Mouse (Mus musculus) heart, postnatal 10 days (tissue): Measurements from ENCODE around the gene Tmem38b. TPM values are rescaled to one million over a fixed set of nuclear protein-coding genes. Genes with fewer than 3 reads are reported as not detected.

Experiments
- DNase-seq, 2 experiments: peaks; one replicate each; pipeline ENCODE4 v3.0.0; 2021
- intact Hi-C: fragments of 180-260 bp; cut with DNase I; formaldehyde crosslinking; loops from one replicate; pipeline ENCODE4 v1.15.1; 2025
- total RNA-seq, 2 experiments: library from RNA; stranded (reverse); gene quantifications; 2 replicates each; pipeline ENCODE4 v1.2.3; 2021

The Tmem38b gene
- total RNA-seq, 2 experiments from 2014 or later, result 15.1 to 16.1 TPM

DNA sequence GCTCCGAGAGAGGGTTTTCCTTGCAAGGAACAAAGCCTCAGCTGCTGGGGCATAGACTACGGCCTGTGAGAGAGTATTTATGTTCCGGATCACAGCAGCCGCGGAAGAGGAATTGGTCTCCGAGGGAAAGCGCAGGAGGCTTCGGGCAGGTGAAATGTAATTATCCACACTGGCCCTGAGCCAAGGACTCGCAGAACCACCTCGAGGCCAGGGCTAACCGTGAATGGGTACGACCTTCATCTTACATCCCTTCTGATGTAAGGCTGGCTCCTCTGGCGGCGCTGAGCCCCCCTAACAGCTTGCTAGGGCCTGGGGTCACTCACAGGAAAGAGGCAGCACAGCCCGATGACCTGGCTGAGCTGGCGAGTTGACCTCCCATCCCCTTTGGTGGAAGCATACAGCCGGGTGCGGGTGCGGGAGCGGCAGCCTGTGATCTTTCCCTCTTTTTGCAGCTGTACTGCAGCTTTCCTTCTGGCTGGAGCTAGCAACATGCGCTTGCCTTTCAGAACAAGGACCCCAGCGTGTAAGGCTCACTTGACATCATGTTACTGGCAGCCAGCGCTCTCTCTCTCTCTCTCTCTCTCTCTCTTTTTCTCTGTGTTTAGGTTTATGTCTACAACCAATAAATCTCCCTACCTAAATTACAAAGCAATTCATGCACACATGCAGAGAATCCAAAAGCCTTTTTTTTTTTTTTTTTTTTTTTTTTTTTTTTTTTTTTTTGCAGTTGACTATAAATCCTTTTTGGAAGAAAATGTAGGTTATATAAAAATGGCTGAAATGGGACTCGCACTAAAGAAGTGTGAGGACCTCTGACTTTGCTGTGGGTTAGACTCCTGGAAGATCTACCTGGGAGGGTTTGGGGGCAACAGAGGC lies 52.9 kb downstream of the Tmem38b start:
- intact Hi-C loops, result no loop called here

DNA sequence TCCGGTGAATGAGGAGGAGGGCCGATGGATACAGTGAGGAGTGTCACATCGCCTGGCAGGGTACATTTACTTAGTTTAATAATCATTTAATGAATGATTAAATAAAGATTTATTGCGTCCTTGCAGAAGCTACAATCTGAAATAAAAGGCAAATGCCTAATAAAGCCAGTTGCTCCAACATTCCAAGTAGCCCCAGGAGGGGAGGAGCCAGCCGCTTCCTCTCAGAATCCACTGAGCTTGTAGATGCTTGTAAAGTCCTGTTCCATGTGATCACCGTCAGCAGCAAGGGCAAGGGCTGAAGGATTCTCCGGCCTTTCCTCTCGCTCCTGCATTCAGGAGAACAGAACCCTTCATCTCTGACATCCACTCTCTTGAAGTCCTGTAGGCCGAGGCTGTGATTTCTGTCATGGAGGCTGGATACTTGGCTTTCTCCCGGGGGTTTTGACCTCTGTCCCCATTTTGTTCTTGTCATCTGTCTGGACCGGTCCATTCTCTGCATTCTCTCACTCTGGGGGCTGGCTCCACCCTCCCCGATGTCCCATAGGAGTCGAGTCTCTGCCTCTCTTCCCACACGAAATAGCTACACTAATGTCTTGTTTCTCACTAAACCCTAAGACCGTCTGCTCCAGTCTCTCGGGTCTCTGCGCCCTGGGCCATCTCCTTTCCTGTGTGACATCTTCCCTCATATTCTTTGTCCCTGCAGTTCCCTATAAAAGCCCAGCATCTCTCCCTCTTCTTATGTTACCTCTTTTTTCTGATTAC lies 57.3 kb downstream of the Tmem38b start:
- DNase-seq, result peak; percentile 15 to 18
- intact Hi-C loops, result no loop called here

More for the DNA sequence above, 52.9 kb downstream of the Tmem38b start:
- DNase-seq, result no peak

DNA sequence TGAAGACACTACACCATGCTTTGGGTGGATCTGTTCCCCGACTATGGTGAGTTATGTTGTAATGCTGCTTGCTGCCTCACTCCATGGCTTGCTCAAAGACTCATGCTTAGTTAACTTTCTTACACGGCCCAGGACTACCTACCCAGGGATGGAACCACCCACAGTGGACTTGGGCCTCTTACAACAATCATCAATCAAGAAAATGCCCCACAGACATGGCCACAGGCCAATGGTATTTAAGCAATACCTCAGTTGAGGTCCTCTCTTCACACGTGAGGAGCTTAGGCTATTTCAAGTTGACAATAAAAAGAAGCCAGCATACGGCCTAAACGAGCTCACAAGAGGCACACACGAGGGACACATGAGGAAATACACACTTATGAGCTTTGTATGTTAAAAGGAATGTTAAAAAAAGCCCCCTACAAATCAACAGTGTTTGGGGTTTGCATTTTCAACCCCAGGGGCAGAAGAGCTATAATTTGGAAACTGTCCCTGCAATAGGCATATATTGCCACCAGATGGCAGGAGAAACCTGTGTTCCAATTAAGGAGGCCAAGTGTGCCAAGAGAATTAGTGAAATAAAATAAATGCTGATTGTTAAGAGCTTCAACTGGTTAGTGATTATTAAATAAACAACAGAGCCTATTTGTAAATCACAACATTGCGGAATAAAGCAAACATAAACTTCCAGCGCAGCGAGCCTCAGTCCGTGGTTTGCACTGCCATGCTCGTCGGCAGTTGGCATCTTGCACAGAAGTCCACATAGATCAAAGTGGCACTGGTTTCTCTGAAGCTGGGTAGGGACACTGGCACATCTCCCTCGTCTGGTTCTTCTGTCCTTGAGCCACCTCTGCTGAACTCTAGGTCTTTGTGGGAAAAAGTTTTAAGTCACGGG lies 58.8 kb downstream of the Tmem38b start:
- DNase-seq, result peak; percentile 48 to 58
- intact Hi-C loops, result loop anchor here (1.0 to 2.0 kb wide), 2 partner anchors 35 to 1356 kb away; no protein-coding TSS in a partner anchor

DNA sequence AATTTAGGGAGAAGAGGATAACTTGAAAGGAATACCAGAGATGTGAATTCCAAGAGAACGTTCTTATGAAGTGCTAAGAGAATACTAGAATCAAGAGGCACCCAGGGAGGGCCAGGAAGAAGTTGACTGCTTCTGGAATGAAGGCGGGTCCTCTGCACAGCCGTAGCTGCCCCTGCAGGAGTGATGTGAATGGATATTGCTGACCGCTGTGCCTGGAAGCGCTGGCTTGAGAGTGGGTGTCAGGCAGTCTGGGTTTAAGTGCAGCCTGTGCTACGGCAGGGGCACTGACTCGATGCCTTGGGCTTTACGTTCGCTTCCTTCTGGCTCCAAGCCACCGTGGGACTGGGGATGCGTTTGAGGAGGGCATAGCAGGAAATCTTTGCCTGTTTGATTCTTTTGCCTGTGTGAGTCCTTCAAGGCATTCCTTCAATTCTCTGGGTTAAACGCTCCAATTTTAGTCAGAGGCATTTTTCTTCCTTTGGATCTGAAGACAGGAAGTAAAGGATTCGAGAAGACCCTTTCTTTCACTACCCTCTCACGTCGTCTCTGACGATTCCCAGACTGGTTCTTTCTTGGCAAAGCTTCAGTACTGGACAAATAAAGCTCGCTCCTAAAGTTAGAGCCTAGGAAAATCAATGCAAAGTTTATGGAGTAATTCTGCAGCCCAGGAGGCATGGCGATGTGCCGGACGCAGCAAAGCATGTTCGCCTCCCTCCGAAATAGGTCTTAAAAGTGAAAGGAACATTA lies 60.7 kb downstream of the Tmem38b start:
- DNase-seq, result peak; percentile 12 to 25
- intact Hi-C loops, result no loop called here

GRCm38 (mm10) chr4:53895335-53895734 lies 69.5 kb downstream of the Tmem38b start:
- DNase-seq, result no peak
- intact Hi-C loops, result no loop called here

- intact Hi-C loops, result no loop called here
- no peak for DNase-seq
These were observed 70.4 kb downstream of the Tmem38b start for GRCm38 (mm10) chr4:53896150-53896833.

DNA sequence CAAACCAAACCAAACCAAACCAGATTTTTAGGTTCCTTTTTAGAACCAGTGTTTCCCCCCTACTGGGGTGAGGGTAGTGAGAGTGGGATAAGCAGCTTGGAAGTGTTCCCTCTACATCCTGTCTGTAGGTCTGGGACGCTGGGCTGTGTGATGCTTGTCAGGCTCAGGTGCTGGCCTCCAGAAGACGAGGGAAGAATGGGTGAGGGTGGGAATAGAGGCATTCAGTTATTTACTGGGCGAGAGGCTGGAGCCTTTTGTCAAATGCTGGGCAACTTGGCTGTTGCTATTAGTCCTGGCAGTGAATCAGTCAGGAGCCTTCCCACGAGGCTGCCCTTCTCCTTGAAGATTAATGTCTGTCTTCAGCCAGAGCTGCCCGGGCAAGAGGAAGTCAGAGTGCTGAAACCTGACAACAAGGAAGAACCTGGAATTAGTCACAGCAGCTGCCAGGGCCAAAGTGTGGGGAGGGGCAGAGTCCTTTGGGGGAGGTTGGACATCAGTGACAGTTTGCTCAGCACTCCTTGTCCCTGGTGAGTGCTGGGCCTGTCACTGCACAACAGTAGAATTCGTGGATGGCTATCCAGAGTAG lies 74.6 kb downstream of the Tmem38b start:
- intact Hi-C loops, result no loop called here
- no peak for DNase-seq

DNA sequence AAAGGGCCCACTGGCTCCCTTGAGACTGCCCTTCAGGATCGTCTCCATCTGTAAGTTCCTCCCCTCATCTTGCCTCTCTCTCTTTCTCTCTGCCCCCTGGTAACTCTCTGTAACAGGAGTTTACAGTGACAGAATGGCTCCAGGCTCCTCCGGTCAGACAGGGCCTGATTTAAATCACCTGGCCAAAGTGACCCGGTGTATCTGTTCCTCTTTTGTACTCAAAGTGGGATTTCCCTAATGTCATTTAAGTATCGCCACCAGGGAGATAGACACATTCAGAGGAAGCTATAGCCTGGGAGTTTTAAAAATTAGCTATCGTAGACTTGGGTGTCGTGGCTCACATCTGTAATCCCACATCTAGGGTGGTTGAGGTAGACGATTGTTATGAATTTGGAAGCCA lies 78.5 kb downstream of the Tmem38b start:
- intact Hi-C loops, result no loop called here

DNA sequence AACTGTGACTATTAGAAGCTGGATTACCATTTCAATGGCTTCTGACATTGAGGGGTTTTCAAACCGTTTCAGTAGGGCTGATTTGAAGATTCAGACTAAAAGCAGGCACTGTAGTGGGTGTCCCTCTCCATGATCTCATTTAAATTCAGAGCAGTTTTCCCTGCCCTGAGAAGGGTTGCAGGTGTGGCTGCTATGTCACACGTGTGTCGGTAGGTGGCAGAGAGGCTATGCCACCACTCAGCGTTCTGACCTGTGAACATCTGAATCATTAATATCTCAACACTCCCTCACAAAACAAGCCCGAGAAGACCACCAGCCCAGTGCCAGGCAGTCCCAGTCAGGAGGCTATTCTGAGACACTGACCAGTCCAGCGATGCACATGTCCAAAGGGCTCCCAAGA lies 79.7 kb downstream of the Tmem38b start:
- intact Hi-C loops, result no loop called here

More for the DNA sequence above, 78.5 kb downstream of the Tmem38b start:
- DNase-seq, result no peak

GRCm38 (mm10) chr4:53907071-53907470 lies 81.2 kb downstream of the Tmem38b start:
- DNase-seq, result no peak
- intact Hi-C loops, result no loop called here

More for the DNA sequence above, 79.7 kb downstream of the Tmem38b start:
- no peak for DNase-seq

Other genes starting within 250 kb of the Tmem38b start
- gene Fsd1l, start 194.6 kb upstream of the Tmem38b start, total RNA-seq, result 10 to 100 TPM; 44.3 to 59.0 TPM
- 10 to 100 TPM; 13.1 to 15.0 TPM for gene Fktn, start 112.0 kb upstream of the Tmem38b start, total RNA-seq
- under 1 TPM in 1 of 2 experiments, not detected in 1; 0.22 TPM for gene Tal2, start 46.3 kb upstream of the Tmem38b start, total RNA-seq